Mouse (Mus musculus) adrenal gland, adult (tissue): ENCODE measurements around the gene Xylt1.

Experiments
- DNase-seq, 2 experiments: peaks; one replicate each; pipeline ENCODE4 v3.0.0; 2022 to 2023; ENCODE audit warnings: low spot score in 1 of 2; ENCODE audit not compliant: inconsistent age in 2 of 2

Xylt1 gene

DNA sequence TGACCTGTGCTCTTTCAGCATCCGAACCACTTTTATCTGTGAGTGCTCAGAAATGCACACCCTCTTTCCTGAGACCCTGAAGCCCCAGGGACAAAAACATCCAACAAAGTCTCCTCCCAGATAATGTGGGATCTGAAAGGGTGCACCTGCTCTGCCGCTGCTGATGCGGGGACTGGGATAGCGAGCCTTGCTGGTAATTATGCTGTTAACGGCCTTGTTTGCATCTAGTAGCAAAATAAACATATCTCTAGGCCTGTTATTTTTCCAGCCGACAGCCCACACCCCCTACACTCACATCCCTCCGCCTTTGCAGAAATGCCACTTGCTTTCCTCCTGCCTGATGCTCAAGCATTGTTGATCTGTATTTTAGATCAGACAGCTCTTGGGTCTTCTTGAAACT is 219.7 kb downstream of the Xylt1 start:
- DNase-seq: no peak

DNA sequence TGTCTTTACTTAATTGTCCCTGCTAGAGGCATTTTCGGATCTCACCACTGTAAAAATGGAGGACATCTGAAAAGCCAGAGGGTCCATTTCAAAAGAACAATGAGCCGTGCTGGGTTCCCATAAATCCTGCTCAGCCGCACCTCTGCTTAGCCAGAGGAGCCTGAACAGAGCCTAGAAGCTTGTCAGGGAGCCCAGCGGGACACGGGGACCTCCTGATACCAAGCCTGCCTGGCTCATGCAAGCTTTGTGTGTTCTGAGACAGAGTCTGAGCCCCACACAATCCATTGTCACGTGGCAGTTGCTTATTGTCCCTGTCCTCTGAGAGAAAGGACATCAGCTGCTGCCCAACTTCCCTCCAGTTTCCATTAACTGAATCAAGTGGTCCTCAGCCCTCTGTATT is 229.7 kb downstream of the Xylt1 start:
- no peak for DNase-seq

DNA sequence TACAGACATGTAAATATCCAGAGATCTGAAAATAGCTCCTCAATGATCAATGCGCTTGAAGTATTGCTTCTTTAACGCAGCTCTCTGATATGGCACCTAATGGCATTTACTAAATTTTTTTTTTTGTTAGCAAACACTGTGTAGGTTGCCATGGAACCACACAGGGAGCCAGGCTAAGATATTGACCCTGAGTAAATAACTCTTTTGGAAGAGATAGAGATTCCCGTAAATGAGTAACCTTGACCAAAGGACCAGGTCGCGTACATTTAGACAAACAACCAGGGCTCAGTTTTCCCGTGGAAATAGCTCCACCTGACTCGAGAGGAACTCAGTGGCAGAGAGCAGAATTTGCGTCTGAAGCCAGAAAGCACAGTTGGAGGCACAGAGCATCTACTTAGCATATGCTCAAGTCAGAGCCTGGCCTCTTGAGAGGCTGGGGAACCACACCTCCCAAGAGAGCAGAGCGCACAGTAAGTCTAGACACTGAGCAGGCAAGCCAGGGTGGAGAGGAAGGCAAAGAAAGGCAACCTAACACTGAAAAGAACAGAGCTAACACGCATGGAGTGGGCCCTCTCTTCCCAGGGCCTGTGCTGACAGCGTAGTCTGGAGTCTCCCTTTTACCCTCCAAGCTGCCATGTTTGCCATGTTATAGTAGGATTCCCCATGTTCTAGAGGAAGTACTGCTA is 232.2 kb downstream of the Xylt1 start:
- DNase-seq: peak in 1 of 2 experiments; percentile 33

DNA sequence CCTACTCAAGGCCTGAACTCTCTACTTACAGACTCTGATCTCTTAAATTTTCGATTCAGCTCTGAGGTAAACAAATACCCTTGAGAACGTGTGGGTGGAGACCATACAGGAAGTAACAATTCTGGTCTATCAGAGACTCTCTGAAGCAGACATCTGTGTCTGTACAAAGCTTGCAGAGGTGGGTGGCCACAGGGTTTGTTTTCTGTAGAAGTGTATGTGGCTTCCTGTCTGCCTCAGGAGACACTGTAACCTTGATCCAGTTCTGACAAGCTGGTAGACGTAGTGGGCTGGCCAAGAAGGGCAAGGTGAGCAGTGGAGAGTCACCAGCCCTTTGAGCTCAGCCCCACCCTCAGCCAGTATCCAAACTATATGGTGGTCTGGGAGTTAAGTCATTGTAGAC is 233.0 kb downstream of the Xylt1 start:
- DNase-seq: no peak

DNA sequence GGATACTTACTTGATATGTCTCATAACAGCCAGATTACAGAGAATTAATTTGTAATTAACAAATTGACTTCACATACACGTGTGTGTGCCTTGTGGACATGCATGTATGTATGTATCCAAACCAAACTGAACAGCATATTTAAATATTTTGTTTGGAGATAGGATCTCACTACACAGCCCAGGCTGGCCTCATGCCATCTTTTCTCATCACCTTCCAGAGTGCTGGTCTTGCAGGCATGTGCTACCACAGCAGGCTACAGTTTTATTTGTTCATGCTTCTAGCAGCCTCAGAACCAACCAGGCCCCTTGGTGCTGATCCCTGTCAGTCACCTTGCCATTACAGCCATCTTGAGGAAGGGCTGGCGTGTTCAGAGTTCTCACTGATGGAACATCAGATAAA is 233.6 kb downstream of the Xylt1 start:
- no peak for DNase-seq

DNA sequence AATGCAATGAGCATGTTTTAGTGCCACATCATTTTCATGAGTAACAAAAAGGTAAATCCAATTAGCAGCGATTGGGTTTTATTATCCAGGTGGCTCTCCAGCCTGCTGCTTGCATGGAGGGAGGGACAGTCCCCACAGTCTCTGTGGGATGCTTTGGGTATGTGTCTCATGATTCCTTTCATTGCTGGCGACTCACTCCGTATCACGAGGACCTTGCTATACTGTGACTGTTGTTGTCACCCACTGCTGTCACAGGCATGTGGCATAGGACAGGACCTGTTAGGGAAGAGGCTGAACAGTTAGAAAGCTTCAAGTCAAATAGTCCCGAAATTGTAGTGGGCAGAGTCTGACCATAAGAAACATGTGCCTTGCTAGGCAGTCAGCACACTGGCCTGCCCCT is 234.1 kb downstream of the Xylt1 start:
- DNase-seq: no peak

DNA sequence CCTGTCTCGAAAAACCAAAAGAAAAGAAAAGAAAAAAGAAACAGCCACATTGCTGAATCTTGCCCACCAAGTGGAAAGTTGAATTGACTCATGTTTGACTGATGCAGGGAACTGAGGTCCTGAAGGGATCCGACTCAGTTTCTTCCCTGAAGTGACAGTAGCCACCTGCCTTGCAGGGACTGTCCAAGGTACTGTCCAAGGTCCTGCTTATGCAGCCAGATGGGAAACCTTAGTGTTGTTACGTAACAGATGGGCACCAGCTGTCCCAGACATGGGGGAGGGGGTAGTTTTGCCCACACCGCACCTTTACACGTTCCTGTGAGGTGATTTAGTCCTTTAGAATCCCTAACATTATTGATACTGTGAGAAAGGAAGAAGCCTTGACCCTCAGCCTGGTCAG is 235.5 kb downstream of the Xylt1 start:
- DNase-seq: no peak

DNA sequence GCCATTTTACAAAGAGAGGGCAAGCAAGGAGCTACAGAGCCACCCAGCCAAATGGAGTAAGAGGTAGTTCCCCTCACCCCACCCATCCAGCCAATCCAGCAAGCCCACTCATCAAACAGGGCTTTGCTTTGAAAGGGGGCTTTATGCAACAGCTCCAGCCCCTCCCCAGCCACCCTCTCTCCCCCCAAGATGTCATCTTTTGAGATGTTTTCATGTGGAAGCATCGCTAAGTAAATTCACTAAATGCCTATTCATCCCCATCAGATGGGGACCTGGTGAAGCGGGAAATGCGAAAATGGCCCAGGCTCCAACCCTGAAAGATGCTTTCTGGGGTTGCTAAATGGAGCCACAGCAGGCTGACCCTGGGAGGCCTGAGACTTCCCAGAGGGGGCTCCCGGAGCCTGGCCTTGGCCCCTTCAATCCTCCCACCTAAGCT is 238.0 kb downstream of the Xylt1 start:
- no peak for DNase-seq

DNA sequence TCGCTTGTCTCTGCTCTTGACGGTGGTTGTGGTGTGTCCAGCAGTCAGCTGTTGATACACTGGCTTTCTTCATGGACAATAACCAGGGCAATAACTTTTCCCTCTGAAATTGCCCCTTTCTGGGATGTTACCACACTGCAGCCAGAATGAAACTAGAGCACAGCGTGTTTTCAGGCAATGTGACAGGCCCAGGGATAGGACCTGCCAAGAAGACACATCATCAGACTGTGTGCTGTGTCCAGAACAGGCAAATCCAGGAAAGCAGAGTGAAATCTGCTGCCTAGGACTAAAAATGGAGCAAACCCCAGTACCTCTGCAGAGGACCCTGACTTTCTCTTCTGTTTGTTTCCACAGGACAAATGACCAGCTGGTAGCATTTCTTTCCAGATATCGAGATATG is 240.8 kb downstream of the Xylt1 start:
- no peak for DNase-seq

DNA sequence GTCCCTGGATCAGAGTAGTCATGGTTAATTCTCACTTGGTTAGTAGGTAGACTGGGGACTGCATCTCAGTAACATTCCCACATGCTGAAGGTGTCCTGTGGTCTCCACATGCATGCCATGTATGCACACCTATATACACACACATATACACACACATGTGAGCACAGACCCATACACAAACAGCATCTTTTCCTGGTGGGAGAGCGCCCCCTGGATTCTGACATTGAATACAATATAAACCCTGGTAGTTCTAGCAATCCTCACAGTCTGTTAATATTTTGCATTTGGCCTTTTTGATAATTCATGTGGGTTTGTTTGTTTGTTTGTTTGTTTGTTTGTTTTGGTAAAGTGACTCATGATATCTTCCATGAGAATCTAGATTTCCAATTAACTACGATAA is 242.0 kb downstream of the Xylt1 start:
- peak; percentile 30 to 78 for DNase-seq

DNA sequence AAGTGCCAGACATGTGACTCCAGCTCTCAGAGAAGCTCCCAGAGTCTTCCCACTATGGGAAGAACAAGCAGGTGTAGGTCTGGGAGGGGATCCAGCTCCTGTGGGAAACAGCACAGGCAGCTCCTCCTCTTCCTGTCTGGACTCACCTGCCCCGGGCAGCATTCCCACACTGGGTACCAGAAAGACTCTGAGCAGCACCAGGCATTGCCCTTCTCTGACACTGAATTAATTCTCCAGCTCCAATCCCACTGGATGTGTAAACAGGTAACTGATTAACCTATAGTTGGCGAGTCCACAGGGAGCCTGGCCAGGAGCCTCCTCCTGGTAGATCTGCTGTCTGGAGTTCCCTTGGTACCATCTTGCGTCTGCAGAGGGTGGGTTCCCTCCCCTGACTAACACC is 248.0 kb downstream of the Xylt1 start:
- no peak for DNase-seq

DNA sequence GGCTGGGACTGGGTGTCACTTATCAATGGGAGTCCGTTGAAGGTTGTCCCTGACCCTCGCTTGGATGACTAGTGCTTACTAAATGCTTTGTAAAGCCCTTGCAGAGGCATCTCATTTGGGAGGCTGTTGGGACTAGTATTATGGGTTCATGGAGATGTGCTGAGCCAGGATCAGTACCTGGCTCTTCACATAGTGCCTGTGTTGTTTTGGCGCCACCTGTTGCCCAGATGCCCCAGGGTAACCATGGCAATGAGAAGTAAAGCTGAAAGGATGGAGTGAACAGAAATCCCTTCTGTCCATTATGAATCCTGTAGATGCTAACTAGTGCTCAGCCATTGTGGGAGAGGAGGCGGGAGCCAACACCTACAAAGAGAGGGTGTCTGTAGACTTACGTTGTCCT is 249.9 kb downstream of the Xylt1 start:
- peak; percentile 23 to 61 for DNase-seq

DNA sequence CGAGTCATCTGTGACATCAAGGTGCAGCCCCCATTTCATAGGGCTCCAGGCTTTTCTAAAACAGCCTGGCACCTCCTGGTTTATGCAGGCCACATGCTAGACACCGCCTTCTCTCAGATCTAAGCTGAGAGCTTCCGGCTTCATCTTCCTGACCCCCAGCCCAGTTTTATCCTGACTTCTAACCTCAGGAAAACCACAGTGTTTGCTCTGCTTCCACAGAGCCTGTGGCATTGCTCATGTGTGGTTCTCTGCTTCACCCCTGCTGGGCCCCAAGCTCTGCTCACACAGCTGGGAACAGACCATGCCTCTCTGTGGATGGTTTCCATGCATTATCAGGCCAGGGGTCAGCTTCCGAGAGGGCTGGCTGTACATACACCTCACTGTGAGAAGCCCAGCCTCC is 254.8 kb downstream of the Xylt1 start:
- no peak for DNase-seq

DNA sequence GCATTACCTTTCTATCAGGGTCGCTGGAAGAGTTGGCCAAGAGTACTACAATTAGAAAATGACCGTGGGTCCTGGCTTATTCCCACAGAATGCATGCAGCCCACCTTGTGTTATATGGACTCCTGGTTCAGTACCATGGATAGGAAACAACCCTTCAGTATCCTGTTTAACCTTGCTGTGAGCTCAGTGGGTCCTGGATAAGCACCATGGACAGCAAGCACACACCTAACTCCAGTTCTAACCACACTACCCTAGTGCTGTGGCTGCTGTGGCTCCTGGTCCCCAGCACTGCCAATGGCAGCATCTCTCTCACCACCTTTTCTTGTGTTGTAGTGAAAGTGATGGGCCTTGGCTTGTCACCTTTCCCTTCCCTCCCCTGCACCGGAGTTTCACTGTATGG is 255.9 kb downstream of the Xylt1 start:
- DNase-seq: no peak

DNA sequence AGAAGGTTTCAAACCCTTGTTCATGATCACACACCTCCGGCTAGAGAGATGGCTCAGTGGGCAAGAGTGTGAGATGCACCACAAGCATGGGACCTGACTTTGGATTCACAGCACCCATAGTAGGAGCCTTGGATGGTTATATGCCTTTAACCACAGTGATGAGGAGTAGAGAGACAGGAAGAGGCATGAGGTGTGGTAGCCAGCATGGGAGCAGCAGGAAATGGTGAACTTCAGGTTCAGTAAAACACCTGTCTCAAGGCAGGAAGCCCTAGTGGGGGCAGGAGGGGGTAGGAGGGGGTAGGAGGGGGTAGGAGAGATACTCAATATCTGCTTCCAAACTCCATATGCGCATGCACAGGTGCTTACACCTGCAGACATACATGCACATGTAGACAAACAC is 257.2 kb downstream of the Xylt1 start:
- DNase-seq: no peak

DNA sequence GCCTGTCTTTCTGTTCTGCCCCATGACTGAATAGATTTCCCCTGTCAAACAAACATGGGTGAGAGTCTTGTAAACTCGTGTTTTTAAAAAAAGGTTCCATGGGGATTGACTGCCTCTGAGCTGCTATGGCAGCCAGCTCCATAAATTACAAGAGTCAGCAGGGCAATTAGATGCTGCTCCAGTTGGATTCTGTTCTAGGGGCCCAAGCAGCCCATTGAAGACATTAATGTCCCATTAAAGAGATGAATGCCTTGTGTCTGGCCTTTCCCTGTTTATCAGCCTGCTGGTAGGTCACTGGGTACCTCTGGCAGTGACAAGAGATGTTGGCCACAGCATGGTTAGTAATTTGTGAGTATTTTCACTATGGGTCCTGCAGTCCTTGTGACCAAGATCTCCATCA is 271.9 kb downstream of the Xylt1 start:
- DNase-seq: no peak

DNA sequence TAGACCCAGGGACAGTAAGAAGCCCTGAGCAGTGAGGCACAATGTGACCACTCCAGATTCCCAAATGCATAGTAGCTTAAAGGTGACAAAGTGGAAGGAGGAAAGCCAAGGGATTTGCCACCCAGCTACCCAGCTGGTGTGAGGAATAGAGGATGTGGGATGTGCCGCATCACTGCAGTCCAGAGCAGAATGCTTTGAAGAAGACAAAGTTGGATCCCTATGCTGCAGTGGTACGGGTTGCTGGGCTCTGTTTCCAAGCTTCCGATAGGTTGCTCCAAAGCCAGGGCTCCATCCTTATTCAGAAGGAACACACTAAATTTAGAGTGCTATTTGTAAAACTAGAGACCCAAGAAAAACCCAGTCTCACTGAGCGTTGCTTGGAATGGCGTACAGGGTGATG is 275.0 kb downstream of the Xylt1 start:
- DNase-seq: no peak

DNA sequence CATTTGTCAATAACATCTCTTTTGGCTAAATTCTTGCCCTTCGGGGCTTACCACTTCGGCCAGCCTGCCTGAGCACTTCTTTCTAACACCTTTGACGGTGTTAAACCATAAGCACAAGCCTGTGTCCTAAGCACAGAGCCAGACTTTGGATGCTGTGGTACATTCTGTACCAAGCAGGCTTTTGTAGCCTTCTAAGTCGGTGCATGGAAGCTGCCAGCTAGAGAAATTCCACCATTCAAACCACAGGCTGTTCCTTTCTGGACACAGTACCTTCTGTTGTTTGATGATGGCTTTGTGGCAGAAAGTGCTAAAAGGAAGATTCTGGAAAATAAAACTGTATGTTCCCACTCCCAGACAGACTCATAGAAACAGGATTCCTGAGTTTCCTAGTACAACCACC is 277.4 kb downstream of the Xylt1 start:
- DNase-seq: no peak

DNA sequence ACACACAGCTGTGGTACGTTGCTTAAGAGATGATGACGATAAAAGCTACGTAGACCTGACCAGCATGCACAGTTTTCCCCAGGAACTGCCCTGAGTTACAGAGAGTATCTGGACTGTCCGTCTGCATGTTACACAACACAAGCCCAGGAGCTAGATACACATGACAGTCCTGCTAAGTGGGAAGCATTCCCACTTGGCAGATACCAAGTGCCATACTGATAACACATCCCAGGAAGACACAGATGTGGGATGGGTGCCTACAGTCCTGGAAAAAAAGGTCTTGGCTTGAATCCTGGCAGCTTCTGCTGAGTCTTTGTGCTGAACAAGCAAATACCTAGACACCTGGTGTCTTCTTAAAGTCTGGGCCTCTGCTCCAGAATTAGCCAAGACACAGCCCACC is 278.0 kb downstream of the Xylt1 start:
- no peak for DNase-seq

DNA sequence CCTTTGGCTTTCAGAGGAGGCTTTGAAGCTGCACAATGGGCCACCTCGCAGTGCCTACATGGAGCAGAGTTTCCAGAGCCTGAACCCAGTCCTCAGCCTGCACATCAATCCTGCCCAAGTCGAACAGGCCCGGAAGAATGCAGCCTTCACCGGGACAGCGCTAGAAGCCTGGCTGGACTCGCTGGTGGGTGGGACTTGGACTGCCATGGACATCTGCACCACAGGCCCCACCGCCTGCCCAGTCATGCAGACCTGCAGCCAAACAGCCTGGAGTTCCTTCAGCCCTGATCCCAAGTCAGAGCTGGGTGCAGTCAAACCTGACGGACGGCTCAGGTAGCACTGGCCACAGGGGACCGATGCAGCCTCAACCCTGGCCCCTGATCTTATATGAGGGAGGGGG is 286.5 kb downstream of the Xylt1 start:
- no peak for DNase-seq

DNA sequence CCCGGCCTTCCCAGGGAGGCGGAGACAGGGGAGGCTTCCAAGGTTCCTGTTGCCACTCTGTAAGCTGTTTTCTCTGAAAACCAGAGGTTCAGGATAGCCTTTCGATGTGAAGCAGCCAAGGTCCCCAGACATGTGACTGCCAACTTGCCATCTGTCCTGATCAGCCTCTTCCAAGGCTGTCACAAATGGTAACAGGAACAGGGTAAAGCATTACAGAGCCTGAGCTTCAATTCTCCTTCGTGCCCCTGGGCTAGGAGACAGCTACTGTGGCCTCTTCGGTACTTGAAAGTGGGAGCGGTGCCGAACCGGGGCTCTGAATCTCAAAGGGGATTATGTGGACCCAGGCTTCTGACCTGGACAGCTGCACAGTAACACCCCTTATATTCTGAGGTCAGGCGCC is 287.4 kb downstream of the Xylt1 start:
- no peak for DNase-seq

DNA sequence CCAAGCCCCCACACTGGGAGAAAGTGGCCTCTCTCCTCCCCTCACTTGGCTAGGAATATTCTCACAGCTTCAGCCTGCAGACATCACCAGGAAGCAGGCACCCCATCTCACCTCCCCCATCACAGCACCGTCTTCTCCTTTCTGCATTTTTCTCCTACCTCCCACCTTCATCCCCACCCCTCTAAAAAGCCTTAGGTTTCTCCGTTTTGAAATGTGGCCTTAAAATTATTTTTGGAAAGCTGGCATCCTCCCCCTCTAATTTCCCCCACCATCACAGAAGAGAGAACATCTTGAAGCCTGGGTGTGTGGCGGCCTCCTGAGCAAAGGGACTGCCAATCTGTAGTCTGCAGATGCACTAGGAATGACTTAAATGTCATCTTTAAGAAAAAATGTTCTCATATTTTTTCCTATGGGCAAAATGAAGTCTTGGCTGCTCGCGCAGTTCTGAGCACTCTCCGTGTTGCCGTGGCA is 291.4 kb downstream of the Xylt1 start:
- no peak for DNase-seq
